Mouse (Mus musculus): ENCODE measurements at regions not wholly inside any gene's neighbourhood (a gene's known extent, or its start where the extent isn't known, plus 50 kb on each side); places are given as distances from the start of the nearest gene placed in this dataset.

GRCm38 (mm10) chr8:9029156-9029555, 338.8 kb upstream of the Arglu1 start:
- Histone ChIP-seq H3K4me1 (replicated peaks; ENCODE audit: low read depth, low read length) (no peaks in the 10 kb centered on the region), H3K9me3 (ENCODE audit: low read length) (no peaks in the 10 kb centered on the region), H3K36me3 (ENCODE audit: insufficient read depth, low read length) (no peaks in the 10 kb centered on the region), H3K4me3 (replicated peaks; ENCODE audit: low read length) (no peak overlapping the region), H3K27me3 (ENCODE audit: insufficient read depth, low read length) (no peaks in the 10 kb centered on the region)
- TF ChIP-seq NANOG (IDR thresholded peaks at IDR 0.05; ENCODE audit: borderline replicate concordance, low read length) (no peak), CTCF (conservative IDR thresholded peaks at IDR 0.05; ENCODE audit: low read length) (no peak), POU5F1 (IDR thresholded peaks at IDR 0.05; ENCODE audit: borderline replicate concordance, low read length) (no peak)

GRCm38 (mm10) chr8:9027672-9028071, 337.4 kb upstream of the Arglu1 start:
- Histone ChIP-seq H3K27me3 (ENCODE audit: insufficient read depth, low read length) (no peaks in the 10 kb centered on the region), H3K4me3 (replicated peaks; ENCODE audit: low read length) (no peak overlapping the region), H3K4me1 (replicated peaks; ENCODE audit: low read depth, low read length) (no peaks in the 10 kb centered on the region), H3K36me3 (ENCODE audit: insufficient read depth, low read length) (no peaks in the 10 kb centered on the region), H3K9me3 (ENCODE audit: low read length) (no peaks in the 10 kb centered on the region)
- TF ChIP-seq POU5F1 (IDR thresholded peaks at IDR 0.05; ENCODE audit: borderline replicate concordance, low read length) (no peak), NANOG (IDR thresholded peaks at IDR 0.05; ENCODE audit: borderline replicate concordance, low read length) (no peak), CTCF (conservative IDR thresholded peaks at IDR 0.05; ENCODE audit: low read length) (no peak)

GRCm38 (mm10) chr8:9025872-9026271, 335.6 kb upstream of the Arglu1 start:
- Histone ChIP-seq H3K36me3 (ENCODE audit: insufficient read depth, low read length) (no peaks in the 10 kb centered on the region), H3K27me3 (ENCODE audit: insufficient read depth, low read length) (no peaks in the 10 kb centered on the region), H3K4me1 (replicated peaks; ENCODE audit: low read depth, low read length) (no peaks in the 10 kb centered on the region), H3K9me3 (ENCODE audit: low read length) (no peaks in the 10 kb centered on the region), H3K4me3 (replicated peaks; ENCODE audit: low read length) (no peak overlapping the region)
- TF ChIP-seq NANOG (IDR thresholded peaks at IDR 0.05; ENCODE audit: borderline replicate concordance, low read length) (no peak), CTCF (conservative IDR thresholded peaks at IDR 0.05; ENCODE audit: low read length) (no peak), POU5F1 (IDR thresholded peaks at IDR 0.05; ENCODE audit: borderline replicate concordance, low read length) (no peak)

- Histone ChIP-seq H3K4me3 (replicated peaks; ENCODE audit: low read length) (no peak overlapping the region), H3K9me3 (ENCODE audit: low read length) (no peaks in the 10 kb centered on the region), H3K4me1 (replicated peaks; ENCODE audit: low read depth, low read length) (no peaks in the 10 kb centered on the region), H3K36me3 (ENCODE audit: insufficient read depth, low read length) (no peaks in the 10 kb centered on the region), H3K27me3 (ENCODE audit: insufficient read depth, low read length) (no peaks in the 10 kb centered on the region)
- no peak for TF ChIP-seq CTCF (conservative IDR thresholded peaks at IDR 0.05; ENCODE audit: low read length)
- no peak for TF ChIP-seq POU5F1 (IDR thresholded peaks at IDR 0.05; ENCODE audit: borderline replicate concordance, low read length)
- no peak for TF ChIP-seq NANOG (IDR thresholded peaks at IDR 0.05; ENCODE audit: borderline replicate concordance, low read length)
Measured at GRCm38 (mm10) chr8:9025378-9025777, 335.1 kb upstream of the Arglu1 start.

GRCm38 (mm10) chr8:9020744-9021143, 330.4 kb upstream of the Arglu1 start:
- Histone ChIP-seq H3K4me3 (replicated peaks; ENCODE audit: low read length) (no peak overlapping the region), H3K27me3 (ENCODE audit: insufficient read depth, low read length) (no peaks in the 10 kb centered on the region), H3K9me3 (ENCODE audit: low read length) (no peaks in the 10 kb centered on the region), H3K4me1 (replicated peaks; ENCODE audit: low read depth, low read length) (no peaks in the 10 kb centered on the region), H3K36me3 (ENCODE audit: insufficient read depth, low read length) (no peaks in the 10 kb centered on the region)
- no peak for TF ChIP-seq NANOG (IDR thresholded peaks at IDR 0.05; ENCODE audit: borderline replicate concordance, low read length)
- TF ChIP-seq CTCF (conservative IDR thresholded peaks at IDR 0.05; ENCODE audit: low read length): no peak
- no peak for TF ChIP-seq POU5F1 (IDR thresholded peaks at IDR 0.05; ENCODE audit: borderline replicate concordance, low read length)

- H3K9me3 ChIP-seq (ENCODE audit: low read length): no peaks in the 10 kb centered on the region
- no peaks in the 10 kb centered on the region for H3K4me1 ChIP-seq (replicated peaks; ENCODE audit: low read depth, low read length)
- H3K36me3 ChIP-seq (ENCODE audit: insufficient read depth, low read length): no peaks in the 10 kb centered on the region
- H3K27me3 ChIP-seq (ENCODE audit: insufficient read depth, low read length): no peaks in the 10 kb centered on the region
- H3K4me3 ChIP-seq (replicated peaks; ENCODE audit: low read length): no peak overlapping the region
- TF ChIP-seq POU5F1 (IDR thresholded peaks at IDR 0.05; ENCODE audit: borderline replicate concordance, low read length) (no peak), CTCF (conservative IDR thresholded peaks at IDR 0.05; ENCODE audit: low read length) (no peak), NANOG (IDR thresholded peaks at IDR 0.05; ENCODE audit: borderline replicate concordance, low read length) (no peak)
Measured at GRCm38 (mm10) chr8:9020180-9020579, 329.9 kb upstream of the Arglu1 start.

- Histone ChIP-seq H3K36me3 (ENCODE audit: insufficient read depth, low read length) (no peaks in the 10 kb centered on the region), H3K9me3 (ENCODE audit: low read length) (no peaks in the 10 kb centered on the region), H3K4me1 (replicated peaks; ENCODE audit: low read depth, low read length) (no peaks in the 10 kb centered on the region), H3K27me3 (ENCODE audit: insufficient read depth, low read length) (peaks cover 3% of the 10 kb centered on the region; the same call in 1 of the 2 replicates), H3K4me3 (replicated peaks; ENCODE audit: low read length) (no peak overlapping the region)
- no peak for TF ChIP-seq NANOG (IDR thresholded peaks at IDR 0.05; ENCODE audit: borderline replicate concordance, low read length)
- TF ChIP-seq CTCF (conservative IDR thresholded peaks at IDR 0.05; ENCODE audit: low read length): no peak
- TF ChIP-seq POU5F1 (IDR thresholded peaks at IDR 0.05; ENCODE audit: borderline replicate concordance, low read length): no peak
Measured at GRCm38 (mm10) chr8:9011785-9012510, 321.6 kb upstream of the Arglu1 start.

- Histone ChIP-seq H3K4me3 (replicated peaks; ENCODE audit: low read length) (no peak overlapping the region), H3K36me3 (ENCODE audit: insufficient read depth, low read length) (no peaks in the 10 kb centered on the region), H3K9me3 (ENCODE audit: low read length) (peaks cover 5% of the 10 kb centered on the region; the same call in 1 of the 2 replicates), H3K4me1 (replicated peaks; ENCODE audit: low read depth, low read length) (0 out of 2 replicates have a peak, but pooled peaks cover 5% of the 10 kb centered on the region), H3K27me3 (ENCODE audit: insufficient read depth, low read length) (peaks cover 3% of the 10 kb centered on the region; the same call in 1 of the 2 replicates)
- TF ChIP-seq POU5F1 (IDR thresholded peaks at IDR 0.05; ENCODE audit: borderline replicate concordance, low read length): no peak
- no peak for TF ChIP-seq NANOG (IDR thresholded peaks at IDR 0.05; ENCODE audit: borderline replicate concordance, low read length)
- TF ChIP-seq CTCF (conservative IDR thresholded peaks at IDR 0.05; ENCODE audit: low read length): no peak
Measured at GRCm38 (mm10) chr8:9008006-9008780, 317.9 kb upstream of the Arglu1 start.
